Mouse (Mus musculus) embryonic fibroblast, embryonic 13.5 days (primary cell): ENCODE measurements around the gene Grwd1. TPM values are rescaled to one million over a fixed set of nuclear protein-coding genes. Genes with fewer than 3 reads are reported as not detected.
A peak's percentile ranks its signal among the peaks of the same experiment; 100 is the strongest.

Source experiments
- H3K27ac ChIP-seq: 2 replicates; pipeline ENCODE4 v1.5.1; 2012; ENCODE audit warnings: low read length, control low read depth, inconsistent platforms; ENCODE audit not compliant: insufficient read depth
- H3K4me1 ChIP-seq: 2 replicates; pipeline ENCODE4 v1.6.1; 2011; ENCODE audit warnings: low read length; ENCODE audit not compliant: control insufficient read depth, insufficient read depth
- H3K4me3 ChIP-seq: 2 replicates; pipeline ENCODE4 v1.5.1; 2011; ENCODE audit warnings: mild to moderate bottlenecking, control low read depth, low read length; ENCODE audit not compliant: insufficient read depth
- CTCF ChIP-seq: IDR thresholded peaks from 2 replicates; pipeline ENCODE4 v1.5.1; 2011; ENCODE audit warnings: mild to moderate bottlenecking, control low read depth, low read length, moderate library complexity, borderline replicate concordance; ENCODE audit not compliant: insufficient read depth
- POLR2A ChIP-seq: IDR thresholded peaks from 2 replicates; pipeline ENCODE4 v1.6.1; 2011; ENCODE audit warnings: low read depth, mild to moderate bottlenecking, control low read depth, low read length, moderate library complexity
- polyA plus RNA-seq: library from polyadenylated mRNA; stranded (reverse); fragments of >200 nt; gene quantifications from 2 replicates; pipeline ENCODE4 v1.2.4, GENCODE M21; 2011; ENCODE audit warnings: low read depth; ENCODE audit not compliant: missing spikeins, insufficient read length

Gene Grwd1
- polyA plus RNA-seq, 1 experiment, result 13.5 TPM

- no peaks in the 10 kb centered on the region for H3K4me1 ChIP-seq
- no peak overlapping the region for H3K4me3 ChIP-seq
- H3K27ac ChIP-seq, result no peak overlapping the region
- no peak for TF ChIP-seq POLR2A
- TF ChIP-seq CTCF, result no peak
These were observed 12.4 kb upstream of the Grwd1 start for GRCm38 (mm10) chr7:45842950-45843744.

- TF ChIP-seq CTCF (no peak), POLR2A (no peak)
- Histone ChIP-seq H3K4me1 (no peaks in the 10 kb centered on the region), H3K27ac (no peak overlapping the region), H3K4me3 (no peak overlapping the region)
These were observed 3.2 kb upstream of the Grwd1 start for GRCm38 (mm10) chr7:45833924-45834323.

GRCm38 (mm10) chr7:45833148-45833790, 2.5 kb upstream of the Grwd1 start:
- Histone ChIP-seq H3K27ac (no peak overlapping the region), H3K4me3 (no peak overlapping the region), H3K4me1 (no peaks in the 10 kb centered on the region)
- TF ChIP-seq CTCF, result no peak
- TF ChIP-seq POLR2A, result no peak

GRCm38 (mm10) chr7:45832428-45832827, 1.7 kb upstream of the Grwd1 start:
- TF ChIP-seq POLR2A, result no peak
- TF ChIP-seq CTCF, result no peak
- no peak overlapping the region for H3K4me3 ChIP-seq
- H3K27ac ChIP-seq, result no peak overlapping the region
- H3K4me1 ChIP-seq, result no peaks in the 10 kb centered on the region

- Histone ChIP-seq H3K4me3 (peak overlapping the region; percentile 95), H3K4me1 (no peaks in the 10 kb centered on the region), H3K27ac (no peak overlapping the region)
- TF ChIP-seq POLR2A, result no peak
- no peak for TF ChIP-seq CTCF
These were observed 383 bp upstream of the Grwd1 start for GRCm38 (mm10) chr7:45831128-45831525.

- no peak for TF ChIP-seq POLR2A
- no peak for TF ChIP-seq CTCF
- no peaks in the 10 kb centered on the region; the same call in 1 of the 2 replicates for H3K4me1 ChIP-seq
- H3K27ac ChIP-seq, result no peak overlapping the region
- H3K4me3 ChIP-seq, result no peak overlapping the region
These were observed 4.1 kb downstream of the Grwd1 start for GRCm38 (mm10) chr7:45826631-45827030.

GRCm38 (mm10) chr7:45824598-45824997, 6.1 kb downstream of the Grwd1 start, which contains the start of gene Kcnj14:
Gene Kcnj14, minus strand, starts transcription at chr7:45824782.
- Histone ChIP-seq H3K4me3 (no peak within 1 kb of the TSS), H3K27ac (no peak within 1 kb of the TSS), H3K4me1 (no peaks in the 10 kb centered on the region; the same call in 1 of the 2 replicates)
- TF ChIP-seq POLR2A, result no peak
- no peak for TF ChIP-seq CTCF

- Histone ChIP-seq H3K4me1 (no peaks in the 10 kb centered on the region; the same call in 1 of the 2 replicates), H3K4me3 (no peak overlapping the region), H3K27ac (peak overlapping the region; percentile 15; the same call in 1 of the 2 replicates)
- TF ChIP-seq CTCF (no peak), POLR2A (no peak)
These were observed 9.8 kb downstream of the Grwd1 start for GRCm38 (mm10) chr7:45820913-45821312.

- H3K27ac ChIP-seq, result no peak overlapping the region
- no peak overlapping the region for H3K4me3 ChIP-seq
- TF ChIP-seq POLR2A, result no peak
- no peaks in the 10 kb centered on the region for H3K4me1 ChIP-seq
These were observed 10.9 kb downstream of the Grwd1 start for GRCm38 (mm10) chr7:45819843-45820242.

GRCm38 (mm10) chr7:45815984-45816351, 14.8 kb downstream of the Grwd1 start:
- peaks cover 6% of the 10 kb centered on the region; the same call in 1 of the 2 replicates for H3K4me1 ChIP-seq
- TF ChIP-seq POLR2A, result no peak
- TF ChIP-seq CTCF, result no peak
- H3K27ac ChIP-seq, result no peak overlapping the region
- H3K4me3 ChIP-seq, result no peak overlapping the region
